Mouse (Mus musculus) G1E (cell line): Measurements from ENCODE around the gene Igfn1.

Source experiments
- CTCF ChIP-seq: IDR thresholded peaks from 2 replicates; pipeline ENCODE4 v1.5.1; 2012; ENCODE audit warnings: low read depth, low read length, inconsistent platforms, mixed read lengths
- GATA1 ChIP-seq: IDR thresholded peaks from 2 replicates; pipeline ENCODE4 v1.6.1; 2012; ENCODE audit warnings: borderline replicate concordance, low read length, inconsistent platforms, mixed read lengths
- GATA2 ChIP-seq: IDR thresholded peaks from 2 replicates; pipeline ENCODE4 v1.6.1; 2012; ENCODE audit warnings: low read depth, low read length, inconsistent platforms, borderline replicate concordance
- POLR2AphosphoS5 ChIP-seq: IDR thresholded peaks from 2 replicates; pipeline ENCODE4 v1.6.1; 2012; ENCODE audit warnings: low read depth, low read length, inconsistent platforms; ENCODE audit not compliant: insufficient replicate concordance
- TAL1 ChIP-seq: conservative IDR thresholded peaks from 2 replicates; pipeline ENCODE4 v1.6.1; 2012; ENCODE audit warnings: low read depth, low read length, inconsistent platforms, mixed read lengths

- TF ChIP-seq CTCF (no peak), GATA1 (no peak), TAL1 (no peak), POLR2AphosphoS5 (no peak), GATA2 (no peak)
Measured at GRCm38 (mm10) chr1:136040452-136040851, 34.3 kb upstream of the Igfn1 start.
